Mouse (Mus musculus) stomach, postnatal 0 days (tissue): ENCODE results near the gene Pde9a.

Source experiments
- CTCF ChIP-seq: IDR thresholded peaks from 2 replicates; pipeline ENCODE4 v1.5.1; 2016; ENCODE audit warnings: antibody characterized with exemption, low read depth, mild to moderate bottlenecking, moderate library complexity
- EP300 ChIP-seq: optimal IDR thresholded peaks from 2 replicates; pipeline ENCODE3; 2016; ENCODE audit warnings: antibody characterized with exemption

DNA sequence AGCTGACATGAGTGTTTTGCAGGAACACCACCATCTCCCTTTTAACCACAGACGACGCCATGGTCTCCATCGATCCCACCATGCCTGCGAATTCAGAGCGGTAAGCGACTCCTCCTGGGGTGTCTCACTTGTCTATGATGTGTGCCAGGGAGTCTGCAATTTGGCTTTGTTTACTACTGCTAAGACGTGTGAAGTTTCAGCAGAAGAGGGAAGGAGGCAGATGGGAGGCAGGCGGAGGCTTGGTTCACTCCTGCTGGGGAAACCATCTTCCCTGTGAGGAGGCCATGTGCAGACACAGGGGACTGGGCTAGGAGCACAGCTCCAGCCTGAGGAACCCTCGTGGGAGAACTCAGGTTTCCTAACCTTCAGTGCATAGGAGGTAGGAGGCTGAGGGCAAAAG is 29.2 kb downstream of the Pde9a start:
- TF ChIP-seq CTCF, result no peak
- TF ChIP-seq EP300, result no peak
